Mouse (Mus musculus) stomach, postnatal 0 days (tissue): ENCODE measurements around the gene Klf3.

ENCODE experiments used
- CTCF ChIP-seq: IDR thresholded peaks from 2 replicates; pipeline ENCODE4 v1.5.1; 2016; ENCODE audit warnings: antibody characterized with exemption, low read depth, mild to moderate bottlenecking, moderate library complexity
- EP300 ChIP-seq: optimal IDR thresholded peaks from 2 replicates; pipeline ENCODE3; 2016; ENCODE audit warnings: antibody characterized with exemption

DNA sequence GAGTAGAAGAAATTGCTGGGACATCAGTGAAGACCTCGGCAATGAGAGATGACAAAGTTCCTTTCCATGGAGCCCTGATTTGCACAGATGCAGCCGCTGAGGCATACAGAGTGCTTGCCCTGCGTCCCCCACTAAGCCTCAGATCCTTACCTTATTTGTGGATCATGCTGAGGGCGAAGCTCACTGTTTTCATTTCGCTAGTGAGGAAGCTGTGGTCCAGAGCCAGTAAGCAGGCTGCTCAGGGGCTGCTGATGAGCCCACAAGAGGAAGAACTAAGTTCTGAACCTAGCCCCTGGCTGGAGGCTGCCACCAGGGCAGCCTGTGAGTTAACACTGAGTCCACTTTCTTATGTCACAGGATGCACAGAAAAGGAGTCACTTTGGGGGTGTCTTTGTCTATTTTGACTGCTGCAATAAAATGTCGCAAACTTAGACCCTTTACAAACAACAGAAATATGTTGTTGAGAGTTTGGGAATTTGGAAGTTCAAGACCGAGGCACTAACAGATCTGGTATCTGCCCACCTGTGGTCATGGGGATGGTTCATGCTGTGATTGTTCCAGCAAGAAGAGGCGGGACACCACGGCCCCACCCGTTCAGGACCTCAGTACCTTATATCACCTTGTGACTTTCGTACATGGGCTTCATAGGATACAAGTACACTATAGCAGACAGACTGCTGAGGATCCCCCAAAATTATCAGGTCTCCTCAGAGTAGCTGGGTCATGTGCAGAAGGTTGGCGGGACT lies 62.2 kb downstream of the Klf3 start:
- TF ChIP-seq CTCF = no peak
- no peak for TF ChIP-seq EP300
